Mouse (Mus musculus) neural tube, embryonic 12.5 days (tissue): Measurements from ENCODE around the gene Ccdc6. TPM values are rescaled to one million over a fixed set of nuclear protein-coding genes. Genes with fewer than 3 reads are reported as not detected.

Source experiments
- ATAC-seq: fragments of 200-750 bp; cut with Nextera tagmentation; 2 replicates; pipeline ENCODE4 v1.8.0; 2017; ENCODE audit warnings: low read depth, mild to moderate bottlenecking, moderate TSS enrichment, moderate library complexity; ENCODE audit not compliant: low FRiP score
- H3K27ac ChIP-seq: fragments of 300-500 bp; sonication (generic); 2 replicates; pipeline ENCODE4 v1.5.1; 2016
- H3K27me3 ChIP-seq: fragments of 300-500 bp; sonication (generic); replicated peaks from 2 replicates; pipeline ENCODE4 v1.6.1; 2016; ENCODE audit warnings: mild to moderate bottlenecking
- H3K36me3 ChIP-seq: fragments of 300-500 bp; sonication (generic); 2 replicates; pipeline ENCODE4 v1.6.1; 2016; ENCODE audit warnings: mild to moderate bottlenecking
- H3K4me1 ChIP-seq: fragments of 300-500 bp; sonication (generic); 2 replicates; pipeline ENCODE4 v1.6.1; 2016
- H3K4me2 ChIP-seq: fragments of 300-500 bp; sonication (generic); replicated peaks from 2 replicates; pipeline ENCODE4 v1.6.1; 2016; ENCODE audit warnings: mild to moderate bottlenecking
- H3K4me3 ChIP-seq: fragments of 300-500 bp; sonication (generic); 2 replicates; pipeline ENCODE4 v1.5.1; 2016
- H3K9ac ChIP-seq: fragments of 300-500 bp; sonication (generic); 2 replicates; pipeline ENCODE4 v1.6.1; 2016; ENCODE audit warnings: mild to moderate bottlenecking
- H3K9me3 ChIP-seq: fragments of 300-500 bp; sonication (generic); 2 replicates; pipeline ENCODE4 v1.6.1; 2016; ENCODE audit warnings: mild to moderate bottlenecking
- WGBS: fragments of 180-500 bp; shearing (Covaris S2); methylation state at CpG from one replicate; pipeline ENCODE4 v1.1.7; 2016; 5-methylcytosine and 5-hydroxymethylcytosine counted together
- polyA plus RNA-seq: library from polyadenylated mRNA; unstranded; fragments of >200 nt; fragmentation: Nextera tagmentation; extraction: Ambion mirVana; gene quantifications from 2 replicates; pipeline ENCODE4 v1.2.1, GENCODE M21; 2016

Ccdc6 gene
- polyA plus RNA-seq, 1 experiment from 2014 or later: 16.2 TPM

GRCm38 (mm10) chr10:70181279-70181972 lies 84.5 kb downstream of the Ccdc6 start:
- Histone ChIP-seq H3K4me3 (no peak overlapping the region), H3K9ac (no peak overlapping the region), H3K4me1 (peaks cover 7% of the 10 kb centered on the region), H3K27me3 (no peaks in the 10 kb centered on the region), H3K9me3 (no peaks in the 10 kb centered on the region), H3K36me3 (peaks cover 21% of the 10 kb centered on the region), H3K27ac (no peak overlapping the region), H3K4me2 (no peak overlapping the region)
- ATAC-seq: no peak
- WGBS: 88% methylated on average over 11 of the region's 11 CpGs

- Histone ChIP-seq H3K27ac (0 out of 2 replicates have a peak overlapping the region, but pooled peaks have one; percentile 21), H3K9me3 (no peaks in the 10 kb centered on the region), H3K36me3 (peaks cover 23% of the 10 kb centered on the region), H3K27me3 (no peaks in the 10 kb centered on the region), H3K9ac (no peak overlapping the region), H3K4me3 (no peak overlapping the region), H3K4me1 (peaks cover 7% of the 10 kb centered on the region), H3K4me2 (no peak overlapping the region)
- 75% methylated on average over 15 of the region's 15 CpGs for WGBS
- no peak for ATAC-seq
Measured at GRCm38 (mm10) chr10:70183210-70184080, 86.5 kb downstream of the Ccdc6 start.

DNA sequence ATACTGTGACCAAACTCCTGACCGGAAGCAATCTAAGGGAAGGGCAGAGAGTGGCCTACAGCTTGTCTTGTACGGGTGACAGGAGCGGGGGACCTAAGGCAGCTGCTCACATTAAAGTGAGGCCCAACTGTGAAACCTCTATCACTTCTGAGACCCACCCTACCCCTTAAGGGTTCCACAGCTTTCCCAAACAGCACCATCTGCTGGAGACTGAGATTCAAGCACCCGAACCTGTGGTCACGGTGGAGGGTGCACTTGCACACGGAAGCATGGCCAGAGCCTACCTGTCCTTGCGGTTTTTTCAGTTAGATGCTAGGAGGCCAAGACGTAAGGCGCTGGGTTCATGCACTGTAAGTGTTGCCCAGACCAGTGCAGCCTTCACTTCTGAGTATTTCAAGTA lies 89.2 kb downstream of the Ccdc6 start:
- no peak overlapping the region for H3K27ac ChIP-seq
- H3K9ac ChIP-seq: no peak overlapping the region
- 80% methylated on average over 9 of the region's 9 CpGs for WGBS
- H3K4me3 ChIP-seq: no peak overlapping the region
- ATAC-seq: no peak
- H3K36me3 ChIP-seq: peaks cover 41% of the 10 kb centered on the region
- no peaks in the 10 kb centered on the region for H3K27me3 ChIP-seq
- no peak overlapping the region for H3K4me2 ChIP-seq
- H3K9me3 ChIP-seq: no peaks in the 10 kb centered on the region
- peaks cover 7% of the 10 kb centered on the region for H3K4me1 ChIP-seq

DNA sequence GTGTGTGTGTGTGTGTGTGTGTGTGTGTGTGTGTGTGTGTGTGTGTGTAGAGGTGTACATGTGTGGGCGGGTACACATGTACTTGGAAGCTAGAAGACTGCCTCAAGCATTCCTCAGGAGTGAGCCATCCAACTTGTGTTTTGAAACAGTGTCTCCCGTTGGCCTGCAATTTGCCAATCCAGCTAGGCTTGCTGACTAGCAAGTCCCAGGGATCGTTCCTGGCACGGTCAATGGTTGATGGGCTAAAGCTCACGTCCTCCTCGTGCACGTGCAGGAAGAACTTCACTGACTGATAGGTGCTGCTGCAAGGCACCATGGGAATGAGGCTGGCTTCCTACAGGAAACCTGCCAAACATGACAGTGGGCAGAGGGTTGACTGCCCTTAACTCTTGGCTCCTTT lies 89.7 kb downstream of the Ccdc6 start:
- no peaks in the 10 kb centered on the region for H3K27me3 ChIP-seq
- WGBS: 96% methylated on average over 7 of the region's 7 CpGs
- no peak overlapping the region for H3K4me3 ChIP-seq
- H3K9me3 ChIP-seq: no peaks in the 10 kb centered on the region
- H3K27ac ChIP-seq: no peak overlapping the region
- no peak overlapping the region for H3K9ac ChIP-seq
- no peak for ATAC-seq
- peaks cover 7% of the 10 kb centered on the region for H3K4me1 ChIP-seq
- H3K36me3 ChIP-seq: peaks cover 46% of the 10 kb centered on the region
- H3K4me2 ChIP-seq: no peak overlapping the region

DNA sequence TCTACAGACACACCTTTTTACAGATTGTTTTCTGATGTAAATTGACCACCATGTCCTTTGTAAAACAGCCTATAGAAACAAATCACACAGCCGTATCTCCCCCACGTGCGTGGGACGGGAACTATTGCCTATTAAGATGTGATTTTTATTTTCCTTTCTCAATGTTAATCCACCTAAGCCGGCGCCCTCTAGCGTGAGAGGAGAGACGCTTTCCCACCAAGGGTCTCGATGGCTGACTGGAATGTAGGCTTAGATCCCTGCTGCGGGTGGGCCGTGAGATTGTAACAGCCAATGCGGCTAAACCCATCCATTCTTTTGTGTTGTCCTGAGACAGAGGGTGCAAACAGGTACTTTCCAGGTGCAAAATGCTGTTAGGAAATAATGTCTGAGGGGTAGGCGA lies 92.9 kb downstream of the Ccdc6 start:
- peaks cover 44% of the 10 kb centered on the region for H3K36me3 ChIP-seq

DNA sequence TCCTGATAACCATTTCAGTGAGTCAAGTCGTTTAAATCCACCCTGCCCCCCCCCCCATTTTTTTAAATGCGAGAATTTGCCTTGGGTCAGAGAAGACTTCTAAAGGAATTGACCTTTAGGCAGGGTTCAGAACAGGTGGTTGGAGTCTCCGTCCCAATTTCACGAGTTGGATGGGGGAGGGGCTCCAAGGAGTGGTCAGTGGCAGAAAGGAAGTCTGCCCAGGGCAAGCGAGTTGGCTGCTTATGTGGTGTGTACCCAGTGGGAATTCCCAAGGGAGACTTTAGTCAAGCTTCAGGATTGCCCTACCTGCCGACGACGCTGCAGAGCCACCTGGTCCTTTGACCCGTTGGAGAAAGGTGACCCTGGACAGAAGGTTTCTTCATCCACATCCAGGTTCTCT lies 97.4 kb downstream of the Ccdc6 start:
- WGBS: 67% methylated on average over 9 of the region's 9 CpGs
- peaks cover 24% of the 10 kb centered on the region for H3K36me3 ChIP-seq
- no peak overlapping the region for H3K4me2 ChIP-seq
- no peak overlapping the region for H3K4me3 ChIP-seq
- H3K9me3 ChIP-seq: no peaks in the 10 kb centered on the region
- H3K27me3 ChIP-seq: no peaks in the 10 kb centered on the region
- no peak overlapping the region for H3K9ac ChIP-seq
- H3K4me1 ChIP-seq: no peaks in the 10 kb centered on the region
- no peak overlapping the region for H3K27ac ChIP-seq
- ATAC-seq: no peak

More for the DNA sequence above, 92.9 kb downstream of the Ccdc6 start:
- Histone ChIP-seq H3K9ac (no peak overlapping the region), H3K27me3 (no peaks in the 10 kb centered on the region), H3K27ac (no peak overlapping the region), H3K4me2 (no peak overlapping the region), H3K9me3 (no peaks in the 10 kb centered on the region), H3K4me3 (no peak overlapping the region), H3K4me1 (no peaks in the 10 kb centered on the region)
- 85% methylated on average over 13 of the region's 13 CpGs for WGBS
- ATAC-seq: no peak

- H3K4me3 ChIP-seq: no peak overlapping the region
- H3K36me3 ChIP-seq: peaks cover 14% of the 10 kb centered on the region
- H3K9me3 ChIP-seq: no peaks in the 10 kb centered on the region
- H3K4me1 ChIP-seq: no peaks in the 10 kb centered on the region
- no peak overlapping the region for H3K9ac ChIP-seq
- H3K27ac ChIP-seq: no peak overlapping the region
- ATAC-seq: no peak
- WGBS: 82% methylated on average over 7 of the region's 7 CpGs
- H3K4me2 ChIP-seq: no peak overlapping the region
- H3K27me3 ChIP-seq: no peaks in the 10 kb centered on the region
Measured at GRCm38 (mm10) chr10:70195279-70195678, 98.4 kb downstream of the Ccdc6 start.

- ATAC-seq: no peak
Measured at GRCm38 (mm10) chr10:70195786-70196185, 98.9 kb downstream of the Ccdc6 start.

DNA sequence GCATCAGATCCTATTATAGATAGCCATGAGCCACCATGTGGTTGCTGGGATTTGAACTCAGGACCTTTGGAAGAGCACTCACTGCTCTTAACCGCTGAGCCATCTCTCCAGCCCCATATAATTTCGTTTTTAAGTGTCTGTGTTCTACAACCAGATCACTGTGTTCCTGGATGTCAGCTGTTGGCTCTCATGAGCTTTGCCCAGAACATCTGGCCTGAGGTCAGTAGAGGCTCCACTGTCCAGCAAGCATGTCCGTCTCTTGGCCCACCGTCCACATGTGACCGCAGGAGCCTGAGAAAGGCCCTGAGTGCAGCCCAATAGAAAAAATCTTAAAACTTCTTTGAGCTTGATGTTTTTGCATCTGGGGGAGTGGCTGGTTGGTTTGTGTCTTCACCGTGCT lies 99.7 kb downstream of the Ccdc6 start:
- Histone ChIP-seq H3K9me3 (no peaks in the 10 kb centered on the region), H3K9ac (no peak overlapping the region), H3K4me3 (no peak overlapping the region), H3K27ac (no peak overlapping the region), H3K4me2 (no peak overlapping the region), H3K4me1 (no peaks in the 10 kb centered on the region), H3K36me3 (peaks cover 9% of the 10 kb centered on the region), H3K27me3 (no peaks in the 10 kb centered on the region)
- whole genome bisulfite sequencing: 92% methylated on average over 6 of the region's 6 CpGs
- no peak for ATAC-seq

More at GRCm38 (mm10) chr10:70195786-70196185, 98.9 kb downstream of the Ccdc6 start:
- no peaks in the 10 kb centered on the region for H3K9me3 ChIP-seq
- H3K4me3 ChIP-seq: no peak overlapping the region
- WGBS: 66% methylated on average over 7 of the region's 7 CpGs
- H3K27me3 ChIP-seq: no peaks in the 10 kb centered on the region
- H3K27ac ChIP-seq: no peak overlapping the region
- H3K4me2 ChIP-seq: no peak overlapping the region
- H3K4me1 ChIP-seq: no peaks in the 10 kb centered on the region
- H3K36me3 ChIP-seq: peaks cover 14% of the 10 kb centered on the region
- H3K9ac ChIP-seq: no peak overlapping the region

GRCm38 (mm10) chr10:70197601-70198000 lies 100.7 kb downstream of the Ccdc6 start:
- Histone ChIP-seq H3K27me3 (no peaks in the 10 kb centered on the region), H3K9ac (no peak overlapping the region), H3K4me2 (no peak overlapping the region), H3K27ac (no peak overlapping the region), H3K9me3 (no peaks in the 10 kb centered on the region), H3K4me1 (no peaks in the 10 kb centered on the region), H3K36me3 (peaks cover 4% of the 10 kb centered on the region), H3K4me3 (no peak overlapping the region)
- no peak for ATAC-seq
- 89% methylated on average over 2 of the region's 2 CpGs for WGBS

DNA sequence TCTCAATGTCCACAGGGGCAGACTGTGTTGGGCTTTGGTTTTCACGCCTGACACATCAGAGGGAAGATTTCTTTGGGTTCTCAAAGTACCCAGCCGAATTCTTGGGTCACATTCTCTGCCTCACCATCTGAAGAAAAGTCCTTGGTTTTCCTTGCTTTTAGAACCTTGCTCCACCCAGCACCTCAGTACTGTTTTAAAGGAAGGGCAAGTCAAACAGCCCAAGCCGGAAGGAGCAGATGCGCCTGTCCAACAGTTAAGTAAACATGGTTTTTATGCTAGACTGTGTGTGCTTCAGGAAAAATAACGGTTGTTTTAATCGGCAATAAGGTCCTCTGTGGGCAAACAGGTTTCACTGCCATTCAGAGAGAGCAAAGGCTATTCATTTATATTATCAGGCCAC lies 101.1 kb downstream of the Ccdc6 start:
- 79% methylated on average over 6 of the region's 6 CpGs for WGBS
- H3K9me3 ChIP-seq: no peaks in the 10 kb centered on the region
- no peaks in the 10 kb centered on the region for H3K27me3 ChIP-seq
- no peaks in the 10 kb centered on the region for H3K36me3 ChIP-seq
- no peaks in the 10 kb centered on the region for H3K4me1 ChIP-seq
- H3K4me3 ChIP-seq: no peak overlapping the region
- no peak for ATAC-seq
- H3K9ac ChIP-seq: no peak overlapping the region
- no peak overlapping the region for H3K4me2 ChIP-seq
- no peak overlapping the region for H3K27ac ChIP-seq

DNA sequence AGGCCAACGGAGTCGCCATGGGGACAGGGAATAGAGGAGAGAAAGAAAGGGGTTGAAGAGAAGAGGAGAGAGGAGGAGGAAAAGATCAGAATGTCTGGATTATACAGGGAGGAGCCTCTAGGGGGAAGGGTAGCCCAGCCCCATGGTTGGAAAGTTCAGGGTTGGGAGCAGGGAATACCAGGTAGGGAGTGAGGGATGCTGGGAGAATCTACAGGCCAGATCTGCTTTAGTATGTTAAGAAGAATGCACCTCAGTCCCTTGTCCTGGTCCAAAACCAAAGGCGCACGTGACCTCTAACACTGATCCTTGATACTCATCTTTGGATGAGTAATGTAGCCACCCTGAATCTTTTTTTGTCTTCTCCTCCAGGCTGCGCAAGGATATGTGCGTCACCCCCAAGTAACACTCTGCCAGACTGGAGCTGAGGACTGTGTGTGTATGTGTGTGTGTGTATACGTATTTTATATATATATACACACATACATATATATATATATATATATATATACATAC lies 102.1 kb downstream of the Ccdc6 start:
- no peak overlapping the region for H3K4me2 ChIP-seq
- H3K4me1 ChIP-seq: no peaks in the 10 kb centered on the region
- H3K9me3 ChIP-seq: no peaks in the 10 kb centered on the region
- H3K36me3 ChIP-seq: no peaks in the 10 kb centered on the region
- no peaks in the 10 kb centered on the region for H3K27me3 ChIP-seq
- no peak for ATAC-seq
- H3K27ac ChIP-seq: no peak overlapping the region
- WGBS: 92% methylated on average over 7 of the region's 7 CpGs
- no peak overlapping the region for H3K9ac ChIP-seq
- H3K4me3 ChIP-seq: no peak overlapping the region
